Mouse (Mus musculus): ENCODE measurements around the gene Rnf17. TPM values are rescaled to one million over a fixed set of nuclear protein-coding genes. Genes with fewer than 3 reads are reported as not detected.

Gene Rnf17
- not detected in 2 replicates for total RNA-seq (2014; fragmentation: Nextera tagmentation)
- 0.06 and 0.16 TPM in 2 replicates for total RNA-seq (2017)
- polyA plus RNA-seq (2012) = not detected in 2 replicates

DNA sequence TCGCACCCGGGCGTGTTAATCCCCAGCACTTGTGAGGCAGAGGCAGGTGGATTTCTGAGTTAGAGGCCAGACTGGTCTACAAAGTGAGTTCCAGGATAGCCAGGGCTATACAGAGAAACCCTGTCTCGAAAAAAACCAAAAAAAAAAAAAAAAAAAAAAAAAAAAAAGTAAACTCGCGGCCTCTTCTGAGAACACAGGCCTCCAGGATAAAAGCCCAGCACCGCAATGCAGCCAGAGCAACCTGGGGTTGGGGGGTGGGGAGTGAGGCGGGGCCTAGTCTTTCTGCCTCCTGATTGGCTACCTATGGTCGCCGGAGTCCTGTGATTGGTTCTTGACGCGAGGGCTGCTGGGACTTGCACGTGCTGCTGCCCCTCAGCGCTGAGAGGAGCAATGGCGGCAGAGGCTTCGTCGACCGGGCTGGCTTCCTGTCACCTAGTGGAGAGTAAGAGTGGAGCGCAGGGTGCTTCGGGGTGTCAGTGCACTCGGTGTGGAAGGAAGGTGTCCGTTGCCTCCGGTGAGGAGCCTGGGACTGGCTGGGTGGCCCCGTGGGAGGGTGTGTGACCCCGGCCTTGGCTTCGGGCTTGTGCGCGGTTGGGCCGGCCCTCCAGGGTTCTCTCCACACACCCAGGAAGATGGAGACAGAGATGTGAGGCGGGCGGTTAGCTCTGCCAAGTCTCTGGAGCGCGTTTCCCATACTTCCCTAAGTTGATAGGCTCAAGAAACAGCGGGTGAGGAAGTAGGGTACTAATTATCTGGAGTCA, at the start of gene Rnf17:
TSS of gene Rnf17 (plus strand) at position 271 of the 761 bp plus-strand sequence.
- Histone ChIP-seq H3K27me3 (ENCODE audit: insufficient read depth, low read length) (peaks cover 4% of the 10 kb centered on the region; the same call in 1 of the 2 replicates), H3K4me3 (ENCODE audit: low read depth, low read length) (no peak within 1 kb of the TSS), H3K9me3 (replicated peaks) (no peaks in the 10 kb centered on the region), H3K4me1 (ENCODE audit: insufficient read depth, low read depth, low read length) (no peaks in the 10 kb centered on the region), H3K36me3 (replicated peaks) (no peaks in the 10 kb centered on the region)
- ATAC-seq (ENCODE audit: extremely low read depth, insufficient number of reproducible peaks, low FRiP score, poor library complexity, severe bottlenecking) (no peak), DNase-seq (ENCODE audit: low spot score) (no peak)
- TF ChIP-seq GATA2 (IDR thresholded peaks at IDR 0.05; ENCODE audit: borderline replicate concordance, low read depth, low read length) = no peak

DNA sequence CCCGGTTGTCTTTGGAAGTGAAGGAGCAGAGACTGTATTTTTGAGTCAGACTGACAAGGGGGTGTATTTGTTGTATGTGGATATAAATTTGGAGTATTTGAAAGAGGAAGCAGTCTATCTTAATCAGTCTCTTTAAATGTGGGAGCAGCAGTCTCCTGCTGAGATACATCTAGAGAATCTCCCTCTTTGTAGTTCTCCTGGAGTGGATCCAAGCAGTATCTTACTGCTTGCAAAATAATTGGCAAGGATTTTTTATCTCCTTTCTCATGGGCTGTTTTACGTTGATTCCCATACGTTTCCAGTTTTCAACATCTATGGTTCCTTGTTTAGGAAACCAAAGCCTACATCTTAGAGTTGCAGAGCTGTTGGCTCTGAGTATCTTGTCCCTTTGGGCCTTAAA, 47.6 kb upstream of the Rnf17 start:
- Histone ChIP-seq H3K27me3 (ENCODE audit: insufficient read depth, low read length) (peaks cover 28% of the 10 kb centered on the region), H3K9me3 (replicated peaks) (no peaks in the 10 kb centered on the region), H3K4me1 (ENCODE audit: insufficient read depth, low read depth, low read length) (no peaks in the 10 kb centered on the region), H3K4me3 (ENCODE audit: low read depth, low read length) (no peak overlapping the region), H3K36me3 (replicated peaks) (no peaks in the 10 kb centered on the region)
- TF ChIP-seq GATA2 (IDR thresholded peaks at IDR 0.05; ENCODE audit: borderline replicate concordance, low read depth, low read length) = no peak
- TF ChIP-seq CTCF (IDR thresholded peaks at IDR 0.05; ENCODE audit: low read depth, low read length) = no peak
- no peak for TF ChIP-seq TAL1 (conservative IDR thresholded peaks at IDR 0.05; ENCODE audit: low read depth, low read length)
- no peak for ATAC-seq (ENCODE audit: extremely low read depth, insufficient number of reproducible peaks, low FRiP score, poor library complexity, severe bottlenecking)
- DNase-seq (ENCODE audit: low spot score) = no peak

DNA sequence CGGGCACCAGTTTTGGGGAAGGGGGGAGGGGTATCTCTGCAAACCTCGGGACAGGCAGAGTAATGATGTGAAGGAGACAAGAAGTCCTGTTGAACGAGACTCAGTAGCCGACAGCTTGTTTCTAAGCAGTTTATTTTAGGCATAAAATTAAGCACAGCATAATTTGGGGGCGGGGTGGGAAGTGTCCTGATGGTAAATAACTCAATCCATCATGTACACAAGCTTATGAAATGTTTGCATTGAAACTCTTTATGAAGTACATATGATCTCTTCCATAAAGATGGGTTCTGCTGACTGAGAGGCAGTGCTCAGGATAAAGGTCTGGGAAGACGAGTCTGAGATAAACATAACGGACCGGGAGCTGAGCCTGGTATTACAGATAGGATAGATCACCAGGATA, 47.0 kb upstream of the Rnf17 start:
- TF ChIP-seq GATA2 (IDR thresholded peaks at IDR 0.05; ENCODE audit: borderline replicate concordance, low read depth, low read length) (no peak), TAL1 (conservative IDR thresholded peaks at IDR 0.05; ENCODE audit: low read depth, low read length) (no peak), GATA1 (IDR thresholded peaks at IDR 0.05; ENCODE audit: borderline replicate concordance, low read length) (no peak), CTCF (IDR thresholded peaks at IDR 0.05; ENCODE audit: low read depth, low read length) (no peak), POLR2AphosphoS5 (IDR thresholded peaks at IDR 0.05; ENCODE audit: insufficient replicate concordance, low read depth, low read length) (no peak)
- no peak for DNase-seq (ENCODE audit: low spot score)
- H3K36me3 ChIP-seq (replicated peaks) = no peaks in the 10 kb centered on the region
- ATAC-seq (ENCODE audit: extremely low read depth, insufficient number of reproducible peaks, low FRiP score, poor library complexity, severe bottlenecking) = no peak
- H3K27me3 ChIP-seq (ENCODE audit: insufficient read depth, low read length) = peaks cover 31% of the 10 kb centered on the region
- H3K9me3 ChIP-seq (replicated peaks) = no peaks in the 10 kb centered on the region
- no peak overlapping the region for H3K4me3 ChIP-seq (ENCODE audit: low read depth, low read length)
- no peaks in the 10 kb centered on the region for H3K4me1 ChIP-seq (ENCODE audit: insufficient read depth, low read depth, low read length)

DNA sequence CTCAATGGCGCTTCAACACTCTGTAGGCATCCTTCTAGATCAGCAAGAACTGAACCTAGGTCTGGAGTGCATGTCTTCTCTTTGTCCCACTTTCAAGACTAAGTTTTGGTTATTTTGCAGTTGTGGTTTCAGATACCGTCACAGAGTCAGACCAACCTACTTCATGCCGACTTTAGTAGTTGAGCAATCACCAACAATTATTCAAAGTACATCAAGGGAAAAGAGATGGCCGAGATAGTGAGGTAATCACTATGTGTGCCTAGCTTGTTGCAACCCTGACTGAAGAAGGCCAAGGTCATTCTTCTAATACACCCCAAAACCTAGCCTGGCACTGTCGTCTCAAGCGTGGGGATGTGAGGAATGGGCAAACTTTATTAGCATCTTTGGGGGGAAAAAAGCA, 46.2 kb upstream of the Rnf17 start:
- no peak overlapping the region for H3K4me3 ChIP-seq (ENCODE audit: low read depth, low read length)
- peaks cover 31% of the 10 kb centered on the region for H3K27me3 ChIP-seq (ENCODE audit: insufficient read depth, low read length)
- H3K4me1 ChIP-seq (ENCODE audit: insufficient read depth, low read depth, low read length) = no peaks in the 10 kb centered on the region
- ATAC-seq (ENCODE audit: extremely low read depth, insufficient number of reproducible peaks, low FRiP score, poor library complexity, severe bottlenecking) = no peak
- H3K36me3 ChIP-seq (replicated peaks) = no peaks in the 10 kb centered on the region
- TF ChIP-seq POLR2AphosphoS5 (IDR thresholded peaks at IDR 0.05; ENCODE audit: insufficient replicate concordance, low read depth, low read length) = no peak
- DNase-seq (ENCODE audit: low spot score) = no peak
- H3K9me3 ChIP-seq (replicated peaks) = no peaks in the 10 kb centered on the region

DNA sequence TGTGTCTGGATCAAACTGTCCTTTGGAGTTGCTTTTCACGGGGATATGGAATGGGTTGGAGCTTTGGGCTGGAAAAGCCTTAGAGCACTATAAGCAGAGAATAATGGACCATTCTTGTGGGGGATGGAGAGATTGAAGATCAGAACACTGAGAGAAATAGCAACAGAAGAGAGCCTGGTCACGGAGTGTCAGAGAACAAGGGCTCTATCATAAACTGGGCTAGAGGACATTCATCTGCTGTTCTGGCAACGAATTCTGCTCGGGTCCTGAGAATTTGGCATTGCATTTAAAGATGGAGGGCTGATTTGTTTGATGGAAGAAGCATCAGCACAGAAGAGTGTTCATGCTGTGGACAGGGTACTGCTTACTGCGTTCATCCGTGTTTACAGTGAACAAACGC, 44.0 kb upstream of the Rnf17 start:
- Histone ChIP-seq H3K27me3 (ENCODE audit: insufficient read depth, low read length) (peaks cover 26% of the 10 kb centered on the region), H3K9me3 (replicated peaks) (no peaks in the 10 kb centered on the region), H3K4me3 (ENCODE audit: low read depth, low read length) (no peak overlapping the region), H3K36me3 (replicated peaks) (no peaks in the 10 kb centered on the region), H3K4me1 (ENCODE audit: insufficient read depth, low read depth, low read length) (no peaks in the 10 kb centered on the region)
- no peak for ATAC-seq (ENCODE audit: extremely low read depth, insufficient number of reproducible peaks, low FRiP score, poor library complexity, severe bottlenecking)
- DNase-seq (ENCODE audit: low spot score) = no peak
- TF ChIP-seq POLR2AphosphoS5 (IDR thresholded peaks at IDR 0.05; ENCODE audit: insufficient replicate concordance, low read depth, low read length) (no peak), CTCF (IDR thresholded peaks at IDR 0.05; ENCODE audit: low read depth, low read length) (no peak), GATA2 (IDR thresholded peaks at IDR 0.05; ENCODE audit: borderline replicate concordance, low read depth, low read length) (no peak), GATA1 (IDR thresholded peaks at IDR 0.05; ENCODE audit: borderline replicate concordance, low read length) (no peak), TAL1 (conservative IDR thresholded peaks at IDR 0.05; ENCODE audit: low read depth, low read length) (no peak)

DNA sequence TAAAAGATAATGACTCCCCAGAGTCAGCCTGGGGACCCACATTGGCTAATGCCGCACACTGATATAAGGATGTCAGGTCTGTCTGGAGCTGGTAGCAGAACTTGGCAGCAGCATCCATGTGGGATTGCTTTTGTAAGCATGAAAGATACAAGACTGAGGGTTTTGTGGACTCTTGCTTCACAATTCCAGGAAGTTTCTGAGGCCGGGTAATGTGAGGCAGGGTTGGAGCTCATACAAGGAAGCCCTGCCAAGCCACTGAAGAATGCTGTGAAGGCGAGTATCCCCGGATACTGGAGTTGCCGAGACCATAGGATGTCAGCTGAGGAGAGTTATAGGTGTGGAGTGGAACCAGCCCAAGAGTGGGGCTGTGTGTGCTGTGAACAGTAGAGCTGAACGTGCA, 43.2 kb upstream of the Rnf17 start:
- Histone ChIP-seq H3K4me3 (ENCODE audit: low read depth, low read length) (no peak overlapping the region), H3K36me3 (replicated peaks) (no peaks in the 10 kb centered on the region), H3K27me3 (ENCODE audit: insufficient read depth, low read length) (peaks cover 26% of the 10 kb centered on the region), H3K9me3 (replicated peaks) (no peaks in the 10 kb centered on the region), H3K4me1 (ENCODE audit: insufficient read depth, low read depth, low read length) (no peaks in the 10 kb centered on the region)
- ATAC-seq (ENCODE audit: extremely low read depth, insufficient number of reproducible peaks, low FRiP score, poor library complexity, severe bottlenecking) (no peak), DNase-seq (ENCODE audit: low spot score) (no peak)
- TF ChIP-seq POLR2AphosphoS5 (IDR thresholded peaks at IDR 0.05; ENCODE audit: insufficient replicate concordance, low read depth, low read length) (no peak), GATA2 (IDR thresholded peaks at IDR 0.05; ENCODE audit: borderline replicate concordance, low read depth, low read length) (no peak), CTCF (IDR thresholded peaks at IDR 0.05; ENCODE audit: low read depth, low read length) (no peak), GATA1 (IDR thresholded peaks at IDR 0.05; ENCODE audit: borderline replicate concordance, low read length) (no peak), TAL1 (conservative IDR thresholded peaks at IDR 0.05; ENCODE audit: low read depth, low read length) (no peak)
